Mouse (Mus musculus) hindbrain, embryonic 15.5 days (tissue): ENCODE results near the gene Ift172. TPM values are rescaled to one million over a fixed set of nuclear protein-coding genes. Genes with fewer than 3 reads are reported as not detected.
"Not testable (repeated sequence)": the region's sequence is repeated elsewhere in the genome, so short reads cannot be mapped to it uniquely, and the experiment has no call there.

Source experiments
- ATAC-seq: fragments of 200-750 bp; cut with Nextera tagmentation; 2 replicates; pipeline ENCODE4 v1.8.0; 2017; ENCODE audit warnings: low read depth, moderate number of reproducible peaks, moderate TSS enrichment; ENCODE audit not compliant: low FRiP score
- H3K27ac ChIP-seq: fragments of 300-500 bp; sonication (generic); replicated peaks from 2 replicates; pipeline ENCODE4 v1.5.1; 2015; ENCODE audit warnings: mild to moderate bottlenecking, inconsistent platforms
- H3K27me3 ChIP-seq: fragments of 300-500 bp; sonication (generic); 2 replicates; pipeline ENCODE4 v1.6.1; 2015; ENCODE audit warnings: control low read depth, inconsistent platforms
- H3K36me3 ChIP-seq: fragments of 300-500 bp; sonication (generic); 2 replicates; pipeline ENCODE4 v1.6.1; 2015; ENCODE audit warnings: control low read depth, inconsistent platforms
- H3K4me1 ChIP-seq: fragments of 300-500 bp; sonication (generic); replicated peaks from 2 replicates; pipeline ENCODE4 v1.6.1; 2015; ENCODE audit warnings: control low read depth, inconsistent platforms
- H3K4me2 ChIP-seq: fragments of 300-500 bp; sonication (generic); 2 replicates; pipeline ENCODE4 v1.6.1; 2015; ENCODE audit warnings: moderate library complexity, mild to moderate bottlenecking, inconsistent platforms
- H3K4me3 ChIP-seq: fragments of 300-500 bp; sonication (generic); 2 replicates; pipeline ENCODE4 v1.5.1; 2015; ENCODE audit warnings: mild to moderate bottlenecking, inconsistent platforms
- H3K9ac ChIP-seq: fragments of 300-500 bp; sonication (generic); 2 replicates; pipeline ENCODE4 v1.6.1; 2015; ENCODE audit warnings: inconsistent platforms
- H3K9me3 ChIP-seq: fragments of 300-500 bp; sonication (generic); 2 replicates; pipeline ENCODE4 v1.6.1; 2016; ENCODE audit warnings: control low read depth, inconsistent platforms
- WGBS: fragments of 180-500 bp; shearing (Covaris S2); methylation state at CpG from one replicate; pipeline ENCODE4 v1.1.7; 2015; 5-methylcytosine and 5-hydroxymethylcytosine counted together
- polyA plus RNA-seq: library from polyadenylated mRNA; unstranded; fragments of >200 nt; fragmentation: Nextera tagmentation; extraction: Ambion mirVana; gene quantifications from 2 replicates; pipeline ENCODE4 v1.2.1, GENCODE M21; 2015

Ift172 gene
- polyA plus RNA-seq, 1 experiment from 2014 or later: 40.0 TPM

DNA sequence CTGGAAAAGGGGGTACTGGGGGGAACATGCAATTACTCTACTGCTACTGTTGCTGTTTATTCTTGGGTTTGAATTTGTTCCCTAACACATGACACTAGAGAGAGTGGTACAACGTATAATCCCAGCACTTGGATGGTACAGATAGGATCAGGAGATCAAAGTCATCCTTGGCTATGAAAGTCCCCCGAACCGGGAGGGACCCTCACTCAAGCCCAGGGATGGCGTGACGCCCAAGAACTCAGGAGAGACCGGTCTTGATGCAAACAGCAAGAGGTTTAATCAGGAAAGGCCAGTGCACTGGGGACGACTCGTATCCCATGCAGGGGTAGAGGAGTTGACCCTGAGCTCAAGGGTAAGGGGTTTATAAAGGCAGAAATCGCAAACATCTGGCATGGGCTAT lies 68.2 kb downstream of the Ift172 start:
- WGBS: 97% methylated on average over 9 of the region's 9 CpGs

DNA sequence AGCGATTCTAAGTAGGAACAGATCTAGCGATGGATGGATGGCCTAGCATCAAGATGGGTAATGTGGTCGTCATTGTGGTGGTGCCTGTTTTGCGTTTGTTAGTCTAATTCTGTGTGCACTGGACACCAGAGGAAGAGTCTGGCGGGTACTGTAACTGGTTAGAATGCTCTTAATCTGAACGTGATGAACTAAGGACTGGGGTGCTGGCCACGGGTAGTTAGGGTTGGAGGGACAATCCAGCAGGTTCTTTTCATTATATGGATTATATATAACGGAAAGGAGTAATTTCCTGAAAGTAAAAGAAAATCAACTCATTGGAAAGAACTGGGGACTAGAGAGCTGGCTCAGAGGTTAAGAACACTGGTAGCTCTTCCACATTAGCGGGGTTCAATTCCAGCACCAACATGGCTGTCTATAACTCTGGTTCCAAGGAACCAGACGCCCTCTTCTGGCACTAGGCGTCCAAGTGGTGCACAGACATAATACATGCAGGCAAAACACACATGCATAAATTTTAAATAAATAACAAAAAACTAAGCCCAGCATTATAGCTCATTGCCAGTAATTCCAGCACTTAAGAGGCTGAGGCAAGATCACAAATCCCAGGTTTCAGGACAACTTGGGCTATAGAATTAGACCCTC lies 69.5 kb downstream of the Ift172 start:
- peaks cover 26% of the 10 kb centered on the region for H3K4me1 ChIP-seq
- 0 out of 2 replicates have a peak, but pooled peaks cover 2% of the 10 kb centered on the region for H3K27me3 ChIP-seq
- 13% methylated on average over 11 of the region's 11 CpGs for WGBS
- no peaks in the 10 kb centered on the region for H3K9me3 ChIP-seq
- H3K27ac ChIP-seq: peak overlapping the region; percentile 94
- H3K4me3 ChIP-seq: peak overlapping the region; percentile 85
- no peaks in the 10 kb centered on the region for H3K36me3 ChIP-seq
- ATAC-seq: no peak
- H3K9ac ChIP-seq: peak overlapping the region; percentile 80
- H3K4me2 ChIP-seq: peak overlapping the region; percentile 66

More for the DNA sequence above, 68.2 kb downstream of the Ift172 start:
- Histone ChIP-seq H3K4me2 (no peak overlapping the region), H3K9ac (no peak overlapping the region), H3K4me1 (peaks cover 24% of the 10 kb centered on the region), H3K27me3 (0 out of 2 replicates have a peak, but pooled peaks cover 2% of the 10 kb centered on the region), H3K4me3 (no peak overlapping the region), H3K9me3 (no peaks in the 10 kb centered on the region), H3K27ac (no peak overlapping the region), H3K36me3 (no peaks in the 10 kb centered on the region)
- no peak for ATAC-seq

DNA sequence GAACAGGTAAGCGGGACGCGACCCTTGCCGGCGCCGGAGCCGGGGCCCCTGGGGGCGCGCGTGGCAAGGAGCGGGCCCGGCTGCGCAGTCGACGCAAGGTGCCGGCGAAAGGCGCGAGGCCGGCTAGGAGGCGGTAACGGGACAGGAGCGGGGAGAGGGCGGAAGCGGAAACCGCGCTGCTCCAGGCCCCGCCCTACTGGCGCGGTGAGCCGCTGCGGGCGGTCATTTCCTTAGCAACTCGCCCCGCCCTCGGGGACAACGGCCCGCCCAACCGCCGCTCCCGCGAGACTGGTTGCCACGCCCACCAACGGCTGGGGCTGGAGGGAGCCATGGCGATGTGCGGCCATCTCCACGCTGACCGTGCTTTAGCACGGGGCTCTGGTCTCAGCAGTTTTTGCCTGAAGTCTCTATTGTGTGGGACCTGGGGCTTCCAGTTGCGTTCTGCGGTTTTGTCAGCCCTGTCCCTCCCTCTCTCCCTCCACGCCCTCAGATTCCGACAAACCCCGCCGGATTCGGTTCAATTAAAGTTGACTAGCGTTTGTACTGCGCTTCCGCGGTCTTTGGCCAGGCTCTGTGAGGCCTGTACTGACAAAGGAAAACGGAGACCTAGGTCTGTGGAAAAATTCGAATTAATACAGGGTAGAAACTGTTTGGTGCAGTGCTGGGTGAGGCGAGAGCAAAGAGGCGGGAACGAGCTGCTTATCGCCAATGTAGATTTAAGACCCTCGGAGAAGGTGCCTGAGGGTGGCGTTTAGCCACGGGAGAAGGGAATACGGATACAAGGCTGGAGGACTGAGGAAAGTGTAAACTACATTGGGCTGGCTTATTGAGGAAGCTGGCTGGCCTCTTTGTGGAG lies 70.2 kb downstream of the Ift172 start, which contains the start of gene Ppm1g:
Gene Ppm1g, minus strand, starts transcription at position 240 of the 856 bp plus-strand sequence.
- peak within 1 kb of the TSS; percentile 94 for H3K27ac ChIP-seq
- peak within 1 kb of the TSS; percentile 80 for H3K9ac ChIP-seq
- H3K4me1 ChIP-seq: peaks cover 26% of the 10 kb centered on the region
- no peaks in the 10 kb centered on the region for H3K36me3 ChIP-seq
- no peaks in the 10 kb centered on the region for H3K27me3 ChIP-seq
- under 1% methylated on average over 69 of the region's 70 CpGs for WGBS
- H3K4me3 ChIP-seq: peak within 1 kb of the TSS; percentile 85
- peak; percentile 96 for ATAC-seq
- no peaks in the 10 kb centered on the region for H3K9me3 ChIP-seq
- peak within 1 kb of the TSS; percentile 66 for H3K4me2 ChIP-seq

DNA sequence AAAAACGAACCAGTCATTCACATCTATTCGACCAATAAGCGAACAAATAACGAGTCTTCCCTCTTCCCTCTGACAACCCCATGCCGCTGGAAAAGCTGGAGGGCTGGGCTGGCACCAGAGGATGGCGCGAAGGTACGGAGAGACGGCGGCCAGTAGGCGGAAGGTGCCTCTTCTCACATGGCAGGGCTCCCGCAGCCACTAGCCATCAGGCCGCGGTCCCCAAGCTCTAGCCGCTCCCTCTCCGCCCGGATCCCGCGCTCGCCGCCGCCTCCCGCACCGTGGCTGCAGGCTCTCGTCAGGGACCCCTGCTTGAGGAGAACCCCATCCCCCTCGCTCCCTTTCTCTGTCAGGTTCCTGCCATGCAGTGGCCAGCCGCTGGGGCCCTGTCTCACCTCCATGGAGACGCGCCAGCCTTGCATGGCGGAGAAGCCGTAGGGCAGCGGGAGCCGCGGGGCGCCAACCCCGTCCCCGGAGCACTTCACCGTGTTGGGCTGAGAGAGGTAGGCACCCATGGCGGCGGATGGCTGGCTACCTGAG lies 70.9 kb downstream of the Ift172 start:
- peak; percentile 67; the same call in 1 of the 2 replicates for ATAC-seq
- Histone ChIP-seq H3K9ac (peak overlapping the region; percentile 80), H3K27me3 (no peaks in the 10 kb centered on the region), H3K4me2 (peak overlapping the region; percentile 66), H3K4me1 (peaks cover 26% of the 10 kb centered on the region), H3K27ac (peak overlapping the region; percentile 94), H3K4me3 (peak overlapping the region; percentile 85), H3K9me3 (no peaks in the 10 kb centered on the region), H3K36me3 (no peaks in the 10 kb centered on the region)
- under 1% methylated on average over 38 of the region's 40 CpGs for WGBS

DNA sequence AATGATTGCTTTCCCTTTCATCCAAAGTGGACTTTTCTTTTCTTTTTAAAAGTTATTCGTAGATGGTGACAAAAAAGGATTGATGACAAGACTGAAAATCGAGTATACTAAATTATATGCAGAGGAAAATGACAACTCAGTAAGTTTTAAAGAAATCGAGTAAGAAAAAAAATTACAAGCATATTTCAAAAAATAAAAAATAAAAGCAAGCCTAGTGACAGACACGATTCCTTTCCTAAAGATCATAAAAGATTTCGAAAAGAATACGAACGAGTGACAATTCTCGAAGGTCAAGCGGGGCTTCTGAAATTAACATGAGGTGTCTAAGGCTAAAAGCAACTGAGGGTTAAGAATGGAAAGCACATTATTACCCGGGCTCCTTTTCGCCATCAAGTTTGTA lies 71.4 kb downstream of the Ift172 start:
- peaks cover 26% of the 10 kb centered on the region for H3K4me1 ChIP-seq
- ATAC-seq: no peak
- no peaks in the 10 kb centered on the region for H3K9me3 ChIP-seq
- no peaks in the 10 kb centered on the region for H3K36me3 ChIP-seq
- H3K4me2 ChIP-seq: peak overlapping the region; percentile 66
- H3K27me3 ChIP-seq: no peaks in the 10 kb centered on the region
- 1% methylated on average over 11 of the region's 11 CpGs for WGBS
- peak overlapping the region; percentile 85 for H3K4me3 ChIP-seq
- H3K27ac ChIP-seq: peak overlapping the region; percentile 94
- peak overlapping the region; percentile 80 for H3K9ac ChIP-seq

DNA sequence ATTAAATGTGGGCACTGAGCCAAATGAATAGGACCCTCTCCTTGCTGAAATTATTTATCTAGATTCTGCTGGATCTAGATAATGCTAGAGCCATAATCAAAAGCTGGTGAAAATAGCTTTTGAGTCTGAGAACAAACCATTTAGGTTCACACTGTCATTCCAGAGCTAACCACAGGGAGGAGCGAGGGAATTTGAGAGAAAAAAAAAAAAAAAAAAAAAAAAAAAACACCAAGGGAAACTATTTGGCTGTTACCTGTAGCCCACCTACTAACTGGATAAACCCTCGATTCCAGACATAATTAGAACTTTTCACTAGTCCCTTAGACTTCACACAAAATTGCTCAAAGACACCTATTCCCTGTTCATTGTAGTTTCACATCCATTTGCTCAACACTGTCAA lies 71.8 kb downstream of the Ift172 start:
- Histone ChIP-seq H3K36me3 (no peaks in the 10 kb centered on the region), H3K9ac (peak overlapping the region; percentile 27; the same call in 1 of the 2 replicates), H3K4me1 (peaks cover 26% of the 10 kb centered on the region), H3K27me3 (no peaks in the 10 kb centered on the region), H3K4me2 (peak overlapping the region; percentile 66), H3K27ac (no peak overlapping the region), H3K9me3 (no peaks in the 10 kb centered on the region), H3K4me3 (peak overlapping the region; percentile 85)
- ATAC-seq: no peak
- 1% methylated on average over 2 of the region's 2 CpGs for WGBS

DNA sequence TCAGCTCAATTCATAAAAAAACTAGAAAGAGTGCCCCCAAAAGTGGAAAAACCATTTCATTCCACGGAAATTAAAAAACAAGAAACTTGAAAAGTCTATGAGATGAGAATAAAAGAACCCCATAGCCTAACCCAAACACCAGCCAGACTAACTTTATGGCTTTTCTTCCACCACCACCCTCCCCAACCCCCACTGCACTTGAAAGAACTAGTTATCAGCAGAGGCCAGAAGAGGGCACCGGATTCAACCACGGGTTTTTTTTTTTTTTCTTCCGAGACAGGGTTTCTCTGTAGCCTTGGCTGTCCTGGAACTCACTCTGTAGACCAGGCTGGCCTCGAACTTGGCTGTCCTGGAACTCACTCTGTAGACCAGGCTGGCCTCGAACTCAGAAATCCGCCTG lies 72.6 kb downstream of the Ift172 start:
- H3K4me2 ChIP-seq: peak overlapping the region; percentile 66
- H3K27me3 ChIP-seq: no peaks in the 10 kb centered on the region
- H3K27ac ChIP-seq: no peak overlapping the region
- H3K36me3 ChIP-seq: no peaks in the 10 kb centered on the region
- WGBS: 62% methylated on average over 7 of the region's 7 CpGs
- H3K9ac ChIP-seq: no peak overlapping the region
- H3K4me3 ChIP-seq: no peak overlapping the region
- peaks cover 26% of the 10 kb centered on the region for H3K4me1 ChIP-seq
- no peaks in the 10 kb centered on the region for H3K9me3 ChIP-seq
- ATAC-seq: no peak

DNA sequence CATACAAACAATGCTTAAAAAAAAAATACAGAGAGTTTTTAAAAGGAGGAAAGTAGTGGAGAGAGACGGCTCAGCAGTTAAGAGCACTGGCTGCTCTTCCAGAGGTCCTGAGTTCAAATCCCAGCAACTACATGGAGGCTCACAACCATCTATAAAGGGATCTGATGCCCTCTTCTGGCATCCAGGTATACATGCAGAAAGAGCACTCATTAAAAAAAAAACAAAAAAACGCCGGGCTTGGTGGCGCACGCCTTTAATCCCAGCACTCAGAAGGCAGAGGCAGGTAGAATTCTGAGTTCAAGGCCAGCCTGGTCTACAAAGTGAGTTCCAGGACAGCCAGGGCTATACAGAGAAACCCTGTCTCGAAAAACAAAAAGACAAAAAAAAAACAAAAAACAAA lies 74.4 kb downstream of the Ift172 start:
- ATAC-seq, H3K4me2 ChIP-seq, H3K9ac ChIP-seq, H3K9me3 ChIP-seq, H3K4me3 ChIP-seq, H3K36me3 ChIP-seq, H3K27me3 ChIP-seq, H3K27ac ChIP-seq: not testable (repeated sequence)
- WGBS: 95% methylated on average over 6 of the region's 6 CpGs
- peaks cover 17% of the 10 kb centered on the region for H3K4me1 ChIP-seq

DNA sequence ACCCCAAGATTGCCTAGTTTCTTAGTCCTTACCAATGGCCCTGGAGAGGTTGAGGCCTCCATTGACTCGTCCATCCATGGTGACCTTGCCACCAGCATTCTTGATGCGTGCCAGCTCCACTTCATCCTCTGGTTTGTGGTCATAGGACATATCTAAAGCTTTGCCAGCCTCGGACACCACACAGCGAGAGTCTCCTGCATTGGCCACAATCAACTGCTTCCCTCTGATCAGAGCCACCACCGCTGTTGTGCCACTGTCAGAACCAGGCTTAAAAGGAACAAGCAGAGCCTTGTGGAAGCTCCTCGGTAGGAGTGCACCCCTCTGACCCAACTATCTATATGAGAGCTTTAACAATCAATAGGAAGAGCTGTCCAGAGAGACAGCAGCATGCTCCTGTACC lies 86.5 kb downstream of the Ift172 start:
- no peak overlapping the region for H3K4me2 ChIP-seq
- 94% methylated on average over 6 of the region's 6 CpGs for WGBS
- H3K9me3 ChIP-seq: 0 out of 2 replicates have a peak, but pooled peaks cover 4% of the 10 kb centered on the region
- no peaks in the 10 kb centered on the region for H3K27me3 ChIP-seq
- no peak for ATAC-seq
- H3K36me3 ChIP-seq: peaks cover 63% of the 10 kb centered on the region
- H3K4me3 ChIP-seq: no peak overlapping the region
- H3K4me1 ChIP-seq: peaks cover 24% of the 10 kb centered on the region
- no peak overlapping the region for H3K9ac ChIP-seq
- no peak overlapping the region for H3K27ac ChIP-seq

DNA sequence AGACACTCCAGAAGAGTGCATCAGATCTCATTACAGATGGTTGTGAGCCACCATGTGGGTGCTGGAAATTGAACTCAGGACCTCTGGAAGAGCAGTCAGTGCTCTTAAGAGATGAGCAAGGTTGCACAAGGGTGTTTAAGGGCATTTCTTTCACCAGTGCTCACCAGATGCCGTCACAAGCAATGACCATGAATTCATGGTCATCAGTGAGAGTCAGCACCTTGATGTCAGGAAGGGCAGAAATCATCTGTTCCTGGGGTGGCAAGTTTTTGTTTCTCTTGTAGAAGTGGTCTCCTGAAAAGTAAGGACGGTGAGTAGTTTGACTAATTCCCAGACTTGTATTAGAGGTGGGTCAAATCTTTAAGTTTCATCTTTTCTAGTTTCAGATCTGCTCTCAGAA lies 87.0 kb downstream of the Ift172 start:
- no peaks in the 10 kb centered on the region for H3K27me3 ChIP-seq
- H3K27ac ChIP-seq: no peak overlapping the region
- H3K9me3 ChIP-seq: 0 out of 2 replicates have a peak, but pooled peaks cover 4% of the 10 kb centered on the region
- ATAC-seq: no peak
- 84% methylated on average over 2 of the region's 2 CpGs for WGBS
- H3K4me3 ChIP-seq: no peak overlapping the region
- no peak overlapping the region for H3K9ac ChIP-seq
- H3K4me1 ChIP-seq: peaks cover 24% of the 10 kb centered on the region
- peaks cover 69% of the 10 kb centered on the region for H3K36me3 ChIP-seq
- H3K4me2 ChIP-seq: no peak overlapping the region
